Mouse (Mus musculus): Measurements from ENCODE around the gene Ubash3b. TPM values are rescaled to one million over a fixed set of nuclear protein-coding genes. Genes with fewer than 3 reads are reported as not detected.

The Ubash3b gene
- total RNA-seq, 2 experiments from 2014 or later = 6.2 to 6.9 TPM

GRCm38 (mm10) chr9:41051080-41051932, 110.2 kb downstream of the Ubash3b start:
- DNase-seq = no peak

- DNase-seq = no peak
Measured at GRCm38 (mm10) chr9:41050331-41051079, 111.0 kb downstream of the Ubash3b start.

- DNase-seq = no peak
Measured at GRCm38 (mm10) chr9:41049282-41049681, 112.2 kb downstream of the Ubash3b start.

DNA sequence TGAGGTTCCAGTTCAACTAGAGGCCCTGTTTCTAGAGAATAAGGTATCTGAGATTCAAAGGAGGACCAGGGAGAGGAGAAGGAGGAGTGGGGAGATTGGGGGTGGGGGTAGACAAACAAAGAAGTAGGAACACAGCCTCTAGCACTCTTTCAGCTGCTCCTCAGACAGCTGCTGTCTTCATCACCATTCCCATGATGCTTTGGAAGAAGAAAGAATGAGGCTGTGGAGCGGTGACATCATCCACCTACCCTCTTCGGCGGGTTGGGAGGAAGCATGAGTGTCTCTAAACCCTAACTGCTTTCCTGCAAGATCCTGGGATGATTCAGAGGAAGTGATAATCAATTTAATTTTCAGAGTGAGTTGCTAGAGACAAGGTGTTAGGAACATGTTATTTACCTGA, 112.7 kb downstream of the Ubash3b start:
- no peak for DNase-seq

DNA sequence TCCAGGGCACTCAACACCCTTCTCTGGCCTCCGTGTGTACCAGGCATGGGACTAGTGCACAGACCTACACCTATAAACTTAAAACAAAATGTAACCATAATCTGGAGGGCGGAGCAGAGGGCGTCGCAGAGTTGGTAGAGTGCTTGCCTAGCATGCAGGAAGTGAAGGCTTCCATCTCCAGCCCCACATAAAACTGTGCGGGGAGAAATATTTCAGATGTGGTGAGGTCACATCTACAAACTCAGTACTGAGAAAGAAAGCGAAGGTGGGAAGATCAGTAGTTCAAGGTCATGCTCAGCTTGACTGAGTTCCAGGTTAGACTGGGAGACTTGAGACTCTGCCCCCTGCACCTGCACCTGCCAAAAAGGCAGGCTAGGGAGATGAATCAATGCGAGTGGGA, 113.3 kb downstream of the Ubash3b start:
- DNase-seq = no peak

DNA sequence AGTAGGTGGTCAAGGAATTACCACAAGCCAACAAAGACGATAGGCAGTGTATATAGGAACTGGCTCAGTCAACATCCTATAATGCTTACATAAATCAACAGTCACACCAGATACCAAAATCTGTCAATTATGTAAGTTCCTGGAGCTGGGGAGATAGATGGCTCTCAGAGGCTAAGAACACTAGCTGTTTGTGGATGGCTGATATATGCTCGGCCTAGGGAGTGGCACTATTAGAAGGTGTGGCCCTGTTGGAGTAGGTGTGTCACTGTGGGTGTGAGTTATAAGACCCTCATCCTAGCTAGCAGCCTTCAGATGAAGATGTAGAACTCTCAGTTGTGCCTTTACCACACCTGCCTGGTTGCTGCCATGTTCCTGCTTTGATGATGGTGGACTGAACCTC, 113.8 kb downstream of the Ubash3b start:
- DNase-seq = no peak

DNA sequence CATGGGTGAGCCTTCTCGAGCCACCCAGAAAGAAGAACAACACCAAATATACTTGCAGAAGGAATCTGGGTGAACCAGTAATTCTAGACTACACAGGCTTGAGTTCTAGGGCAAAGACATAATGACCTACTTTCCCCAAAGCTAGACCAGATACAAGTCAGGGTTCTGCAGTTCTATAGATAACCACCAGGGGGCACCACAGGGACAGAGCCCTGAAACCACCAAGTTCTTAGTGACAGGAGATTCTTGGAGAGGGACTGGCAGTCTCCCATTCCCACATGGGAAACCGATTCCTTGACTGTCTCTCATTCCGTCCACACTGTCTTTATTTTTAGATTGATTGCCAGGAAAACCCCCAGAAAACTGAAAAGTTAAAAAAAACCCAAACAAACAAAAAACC, 116.9 kb downstream of the Ubash3b start:
- DNase-seq = peak; percentile 92

- DNase-seq = no peak
Measured at GRCm38 (mm10) chr9:41043641-41044040, 117.9 kb downstream of the Ubash3b start.

DNA sequence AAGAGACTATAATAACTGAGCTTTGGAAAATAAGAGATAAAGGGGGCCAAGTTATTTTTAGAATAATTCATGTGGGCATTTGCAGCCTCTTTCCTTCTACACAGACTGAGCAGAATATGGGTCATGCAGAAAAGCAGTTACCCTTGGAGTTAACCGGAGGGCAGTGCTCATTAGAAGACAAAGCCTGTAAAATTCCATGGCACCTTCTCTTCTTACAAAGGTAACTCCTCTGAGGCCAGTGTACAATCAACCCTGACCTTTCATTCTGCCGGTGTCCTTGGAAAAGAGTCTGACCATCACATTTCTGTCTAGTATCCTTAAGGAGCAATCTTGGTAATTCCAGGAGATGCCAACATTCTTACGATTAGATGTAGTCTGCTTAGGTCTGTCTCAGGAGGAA, 120.1 kb downstream of the Ubash3b start:
- DNase-seq = no peak

DNA sequence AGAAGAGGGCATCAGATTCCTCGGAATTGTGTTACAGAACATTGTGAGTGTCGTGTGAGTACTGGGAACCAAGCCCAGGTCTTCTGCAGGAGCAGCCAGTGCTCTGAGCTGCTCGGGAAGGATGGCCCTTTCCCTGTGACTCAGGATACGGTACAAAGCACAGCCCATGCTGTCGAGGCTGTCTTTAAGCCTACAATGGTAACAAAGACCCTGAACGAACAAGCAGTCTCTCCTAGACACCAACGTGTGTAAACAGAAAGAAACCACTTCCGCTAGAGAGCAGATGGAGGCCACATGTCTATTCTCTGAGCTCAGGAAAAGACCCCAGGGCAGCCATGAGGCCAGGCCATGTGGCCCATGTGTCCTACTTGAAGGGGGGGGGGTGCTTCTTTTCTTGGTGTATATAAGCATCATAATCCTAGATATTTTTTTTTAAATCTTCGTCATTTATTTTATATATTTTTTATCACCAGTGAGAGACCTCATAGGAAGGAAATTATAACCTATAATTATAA, 123.3 kb downstream of the Ubash3b start:
- DNase-seq = no peak

DNA sequence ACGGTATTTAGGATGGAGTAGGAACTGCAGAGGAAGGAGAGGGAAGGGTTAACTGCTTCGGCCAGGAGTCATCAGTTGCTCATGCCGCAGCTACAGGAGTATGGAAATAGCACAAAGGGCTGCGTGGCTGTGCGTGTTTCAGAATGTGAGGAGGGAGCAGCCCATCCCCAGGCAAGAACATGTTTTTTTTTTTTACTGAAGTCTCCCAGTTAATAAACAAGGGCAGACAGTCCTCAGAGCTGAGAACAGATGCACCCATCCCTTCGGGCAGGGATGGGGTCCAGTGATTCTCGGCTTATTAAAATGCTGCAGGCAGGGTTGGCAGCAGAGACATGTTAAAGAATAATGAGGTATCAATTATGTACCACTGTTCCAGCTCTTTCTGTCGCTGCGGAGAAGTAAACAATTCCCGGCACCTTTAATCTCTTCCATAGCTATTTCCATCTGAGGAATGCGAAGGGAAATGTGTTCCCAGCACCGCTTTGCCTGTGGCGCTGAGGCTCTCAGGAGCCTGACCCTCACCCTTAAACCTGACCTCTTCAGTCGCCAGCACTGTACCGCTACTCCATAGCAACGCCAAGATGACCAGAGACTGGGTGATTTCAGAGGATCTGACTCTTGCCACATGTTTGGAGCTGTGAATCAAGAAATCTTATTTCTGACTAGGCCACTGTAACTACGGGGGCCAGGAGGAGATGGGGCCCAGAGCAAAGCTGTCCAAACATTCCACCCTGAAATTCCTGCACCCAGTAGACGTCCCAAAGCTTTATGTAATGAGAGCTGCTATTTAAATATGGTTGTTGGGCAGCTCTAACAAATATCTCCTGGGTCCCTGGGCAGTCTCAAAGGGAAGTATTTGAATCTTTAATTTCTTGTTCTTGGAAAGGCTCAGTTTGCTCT, 129.7 kb downstream of the Ubash3b start:
- DNase-seq = no peak

GRCm38 (mm10) chr9:41029827-41030226, 131.7 kb downstream of the Ubash3b start:
- no peak for DNase-seq

DNA sequence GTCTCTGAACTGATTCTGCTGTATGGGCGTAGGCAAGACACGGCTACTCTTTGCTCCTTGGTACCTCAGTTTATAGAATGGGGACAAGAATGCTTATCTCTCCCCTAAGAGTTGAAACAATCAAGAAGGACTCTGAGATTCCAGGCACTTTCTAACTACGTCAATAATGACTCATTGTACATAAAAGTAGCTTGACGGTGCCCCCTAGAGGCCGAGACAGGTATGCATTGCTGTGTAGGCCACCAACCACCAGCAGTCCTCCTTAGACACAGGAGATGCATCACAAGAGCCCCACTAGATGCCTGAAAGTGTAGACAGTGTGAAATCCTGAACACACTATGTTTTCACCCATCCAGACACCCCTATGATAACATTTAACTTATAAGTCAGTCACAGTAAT, 133.0 kb downstream of the Ubash3b start:
- peak; percentile 58 for DNase-seq

GRCm38 (mm10) chr9:41021690-41022089, 139.8 kb downstream of the Ubash3b start:
- no peak for DNase-seq

GRCm38 (mm10) chr9:41020486-41020885, 141.0 kb downstream of the Ubash3b start:
- no peak for DNase-seq

- DNase-seq = no peak
Measured at GRCm38 (mm10) chr9:41014512-41014911, 147.0 kb downstream of the Ubash3b start.

DNA sequence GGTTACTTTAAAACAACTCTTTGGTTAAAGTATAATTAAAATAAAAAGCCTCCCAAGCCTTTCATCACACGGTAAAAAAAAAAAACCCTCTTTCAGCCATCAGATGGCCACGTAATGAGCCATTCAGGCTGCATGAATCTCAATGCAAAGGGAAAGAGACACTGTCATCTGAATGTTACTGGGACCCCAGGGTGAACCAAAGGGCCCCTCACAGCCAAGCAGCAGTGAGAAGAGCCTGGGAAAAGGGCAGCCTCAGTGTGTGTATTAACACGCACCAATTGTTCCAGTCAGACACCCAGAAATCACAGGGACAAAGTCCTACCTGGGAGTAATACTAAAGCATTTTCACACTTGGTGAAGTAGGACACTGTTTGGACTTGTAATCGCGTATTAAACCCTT, 149.0 kb downstream of the Ubash3b start:
- DNase-seq = no peak

DNA sequence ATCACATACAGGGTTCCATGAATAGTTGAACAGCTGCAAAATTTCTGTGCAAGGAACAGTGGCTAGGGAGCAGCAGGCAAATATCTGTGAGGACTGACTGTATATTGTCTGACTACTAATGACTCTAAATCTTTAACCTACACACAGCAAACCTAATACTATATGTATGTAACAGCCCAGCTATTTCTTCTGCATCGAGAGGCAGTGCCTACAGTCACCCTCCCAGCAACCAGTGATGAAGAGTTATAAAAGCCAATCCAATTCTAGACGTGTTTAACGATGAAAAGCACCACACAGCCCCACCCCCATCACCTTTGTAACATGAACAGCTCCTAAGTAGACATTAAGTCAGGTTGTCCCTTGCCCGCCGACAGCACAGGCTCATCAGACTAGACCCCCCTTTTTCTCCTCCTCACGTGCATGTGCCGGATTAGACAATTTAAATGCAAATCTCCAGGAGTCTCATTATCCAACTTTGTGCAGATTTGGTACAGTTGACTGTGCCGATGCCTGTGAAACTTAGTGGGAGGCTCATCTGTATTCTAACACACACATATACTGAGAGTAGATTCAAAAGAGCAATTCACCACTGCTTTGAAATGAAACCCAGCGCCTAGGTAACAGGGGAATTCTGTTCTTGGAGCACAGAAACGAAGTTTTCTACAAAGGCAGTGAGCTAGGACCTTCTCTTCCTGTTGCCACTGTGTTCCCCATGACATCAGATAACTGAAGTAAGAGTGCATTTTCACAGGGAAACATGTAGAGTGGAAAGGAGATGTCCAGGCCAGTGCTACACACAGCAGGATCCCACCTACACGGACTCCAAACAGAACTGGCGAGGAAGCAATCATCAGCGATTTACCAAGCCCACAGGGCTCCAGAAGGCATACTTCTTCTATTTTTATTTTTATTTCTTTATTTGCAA, 149.7 kb downstream of the Ubash3b start:
- DNase-seq = no peak

- DNase-seq = no peak
Measured at GRCm38 (mm10) chr9:41007785-41008184, 153.7 kb downstream of the Ubash3b start.

GRCm38 (mm10) chr9:41004415-41004814, 157.1 kb downstream of the Ubash3b start, which contains the start of gene Crtam:
Gene Crtam, minus strand, starts transcription at chr9:41004628.
- DNase-seq = no peak

- DNase-seq = no peak
Measured at GRCm38 (mm10) chr9:40997116-40997779, 164.2 kb downstream of the Ubash3b start.
